Mouse (Mus musculus): ENCODE measurements at regions not wholly inside any gene's neighbourhood (a gene's known extent, or its start where the extent isn't known, plus 50 kb on each side); places are given as distances from the start of the nearest gene placed in this dataset.

DNA sequence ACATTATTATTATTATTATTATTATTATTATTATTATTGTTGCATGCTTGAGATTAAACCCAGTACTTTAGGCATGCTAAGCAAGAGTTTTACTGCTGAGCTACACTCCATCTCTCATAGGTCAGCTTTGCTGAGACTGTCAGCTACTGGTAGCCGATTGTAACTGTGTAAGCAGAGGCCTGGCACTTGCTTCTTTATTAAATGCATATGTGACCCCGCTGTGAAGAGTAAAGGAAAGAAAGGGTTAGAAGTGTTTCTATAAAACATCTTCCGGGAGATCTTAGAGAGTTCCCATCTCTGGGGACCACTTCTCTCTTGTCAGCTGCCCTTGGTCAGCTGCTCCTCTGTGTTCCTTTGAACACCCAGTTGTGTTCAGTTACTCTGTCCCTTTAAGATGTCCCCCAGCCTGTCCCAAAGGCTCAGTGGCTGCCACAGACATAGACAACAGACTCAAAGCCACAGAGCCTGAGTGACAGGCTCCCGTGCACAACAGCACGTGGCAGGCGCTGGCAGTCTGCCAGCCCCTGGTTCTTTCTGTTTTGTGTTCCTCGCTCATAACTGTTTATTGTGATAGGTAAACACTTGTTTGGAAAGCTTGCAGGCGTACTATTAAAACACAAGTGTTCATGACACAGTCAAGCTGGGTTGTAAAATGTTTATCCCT, 563.7 kb upstream of the Auts2 start:
- ATAC-seq = peak; percentile 76
- Histone ChIP-seq H3K4me3 (ENCODE audit: low read length) (no peak overlapping the region), H3K27ac (no peak overlapping the region), H3K9me3 (ENCODE audit: low read length) (no peaks in the 10 kb centered on the region), H3K4me2 (ENCODE audit: low read depth, low read length) (peak overlapping the region; percentile 19; the same call in 1 of the 2 replicates), H3K36me3 (ENCODE audit: insufficient read depth, low read length) (no peaks in the 10 kb centered on the region), H3K4me1 (ENCODE audit: insufficient read depth, low read length) (0 out of 2 replicates have a peak, but pooled peaks cover 7% of the 10 kb centered on the region), H3K27me3 (ENCODE audit: insufficient read depth, low read length) (no peaks in the 10 kb centered on the region), H3K9ac (replicated peaks; ENCODE audit: low read length) (no peak overlapping the region)
- no peak for TF ChIP-seq CTCF (IDR thresholded peaks at IDR 0.05; ENCODE audit: low read depth)
- DNase-seq (ENCODE audit: low spot score) = peak; percentile 82
- 18% methylated on average over 8 of the region's 8 CpGs for WGBS

DNA sequence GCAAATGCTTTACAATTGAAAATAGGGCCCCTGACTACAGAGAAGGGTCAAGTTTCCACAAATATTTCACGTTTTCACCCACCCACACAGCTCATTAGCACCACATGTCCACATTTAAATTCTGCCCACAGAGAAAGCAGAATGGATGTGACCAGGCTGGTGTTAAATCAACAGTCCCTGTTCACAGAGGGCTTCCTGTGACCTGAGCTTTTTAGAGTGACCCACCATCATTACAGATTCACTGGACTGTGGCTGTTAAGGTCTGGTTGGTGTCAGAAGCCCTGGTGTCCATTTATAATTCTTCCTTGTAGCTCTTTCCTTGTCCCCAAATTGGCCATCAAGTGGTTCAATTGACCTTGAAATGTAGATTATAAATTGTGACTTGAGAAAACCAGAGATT, 553.2 kb upstream of the Auts2 start:
- no peaks in the 10 kb centered on the region for H3K27me3 ChIP-seq (ENCODE audit: insufficient read depth, low read length)
- DNase-seq (ENCODE audit: low spot score) (no peak), ATAC-seq (no peak)
- H3K27ac ChIP-seq = no peak overlapping the region
- H3K36me3 ChIP-seq (ENCODE audit: insufficient read depth, low read length) = no peaks in the 10 kb centered on the region
- no peak overlapping the region for H3K4me3 ChIP-seq (ENCODE audit: low read length)
- WGBS = 38% methylated on average over 1 of the region's 1 CpGs
- H3K9me3 ChIP-seq (ENCODE audit: low read length) = 0 out of 2 replicates have a peak, but pooled peaks cover 6% of the 10 kb centered on the region
- H3K4me1 ChIP-seq (ENCODE audit: insufficient read depth, low read length) = no peaks in the 10 kb centered on the region
- TF ChIP-seq CTCF (IDR thresholded peaks at IDR 0.05; ENCODE audit: low read depth) = no peak
- no peak overlapping the region for H3K9ac ChIP-seq (replicated peaks; ENCODE audit: low read length)
- no peak overlapping the region for H3K4me2 ChIP-seq (ENCODE audit: low read depth, low read length)

DNA sequence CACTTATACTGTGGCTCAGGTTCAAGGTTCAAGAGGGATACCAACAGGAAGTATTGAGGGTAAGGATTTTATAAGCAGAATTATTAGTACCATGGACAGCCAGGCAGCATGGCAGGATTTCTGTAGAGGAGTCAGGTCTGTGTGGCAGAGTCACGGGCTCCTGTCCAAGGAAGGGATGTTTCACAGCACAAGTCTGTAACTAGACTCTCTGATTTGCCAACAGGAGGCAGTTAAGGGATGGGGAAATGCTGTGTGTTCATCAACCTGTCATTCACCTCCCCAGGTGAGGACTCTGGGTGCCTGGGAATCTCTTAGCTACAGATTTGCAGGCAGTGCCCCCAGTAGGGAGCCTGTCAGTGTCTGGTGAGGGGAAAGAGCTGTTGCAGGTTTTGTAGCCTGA, 541.7 kb upstream of the Auts2 start:
- Histone ChIP-seq H3K4me2 (ENCODE audit: low read depth, low read length) (no peak overlapping the region), H3K27me3 (ENCODE audit: insufficient read depth, low read length) (no peaks in the 10 kb centered on the region), H3K4me3 (ENCODE audit: low read length) (no peak overlapping the region), H3K9me3 (ENCODE audit: low read length) (no peaks in the 10 kb centered on the region), H3K36me3 (ENCODE audit: insufficient read depth, low read length) (no peaks in the 10 kb centered on the region), H3K4me1 (ENCODE audit: insufficient read depth, low read length) (no peaks in the 10 kb centered on the region), H3K9ac (replicated peaks; ENCODE audit: low read length) (no peak overlapping the region), H3K27ac (no peak overlapping the region)
- ATAC-seq (no peak), DNase-seq (ENCODE audit: low spot score) (no peak)
- WGBS = 75% methylated on average over 1 of the region's 1 CpGs
- TF ChIP-seq CTCF (IDR thresholded peaks at IDR 0.05; ENCODE audit: low read depth) = no peak

DNA sequence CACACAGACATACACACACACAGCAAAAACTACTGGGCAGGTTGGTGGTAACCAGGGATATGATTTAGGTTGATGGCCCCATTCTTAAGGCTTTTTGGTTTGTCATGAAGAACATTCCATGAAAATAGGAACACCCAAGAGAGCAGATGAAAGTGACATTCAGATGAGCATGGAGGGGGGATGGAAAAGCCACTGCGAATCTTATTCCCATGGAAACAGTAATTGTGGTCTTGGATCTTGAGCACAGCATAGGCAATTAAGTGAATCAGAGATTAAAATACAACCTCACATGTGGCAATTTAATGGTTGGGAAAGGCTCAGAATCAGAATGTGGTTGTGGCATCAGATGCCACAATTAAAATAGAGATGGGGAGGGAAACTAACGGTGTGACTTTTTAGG, 537.6 kb upstream of the Auts2 start:
- no peak overlapping the region for H3K4me3 ChIP-seq (ENCODE audit: low read length)
- H3K9me3 ChIP-seq (ENCODE audit: low read length) = no peaks in the 10 kb centered on the region
- no peak overlapping the region for H3K27ac ChIP-seq
- H3K9ac ChIP-seq (replicated peaks; ENCODE audit: low read length) = no peak overlapping the region
- no peaks in the 10 kb centered on the region for H3K27me3 ChIP-seq (ENCODE audit: insufficient read depth, low read length)
- no peaks in the 10 kb centered on the region for H3K36me3 ChIP-seq (ENCODE audit: insufficient read depth, low read length)
- WGBS = 70% methylated on average over 2 of the region's 2 CpGs
- DNase-seq (ENCODE audit: low spot score) (peak; percentile 12), ATAC-seq (no peak)
- 0 out of 2 replicates have a peak, but pooled peaks cover 7% of the 10 kb centered on the region for H3K4me1 ChIP-seq (ENCODE audit: insufficient read depth, low read length)
- no peak for TF ChIP-seq CTCF (IDR thresholded peaks at IDR 0.05; ENCODE audit: low read depth)
- H3K4me2 ChIP-seq (ENCODE audit: low read depth, low read length) = no peak overlapping the region

DNA sequence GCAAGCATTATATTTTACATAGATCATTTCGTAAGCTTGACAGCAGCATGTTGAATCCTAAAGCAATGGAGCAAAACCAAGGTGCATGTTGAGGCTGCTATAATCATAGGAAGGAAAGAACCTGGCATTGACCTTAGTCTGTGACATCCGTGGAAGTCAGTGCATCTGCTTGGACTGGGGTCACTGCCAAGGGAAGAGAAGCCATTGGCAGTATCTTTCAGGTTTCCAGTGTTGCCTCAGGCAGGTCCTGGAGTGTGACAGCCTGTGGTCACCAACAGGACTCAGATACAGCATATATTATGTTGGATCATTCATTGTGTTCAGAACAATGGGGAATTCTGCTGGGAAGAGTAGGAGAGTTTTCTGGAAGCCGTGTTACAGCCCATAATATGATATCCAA, 535.8 kb upstream of the Auts2 start:
- Histone ChIP-seq H3K9me3 (ENCODE audit: low read length) (no peaks in the 10 kb centered on the region), H3K4me2 (ENCODE audit: low read depth, low read length) (no peak overlapping the region), H3K4me3 (ENCODE audit: low read length) (no peak overlapping the region), H3K9ac (replicated peaks; ENCODE audit: low read length) (no peak overlapping the region), H3K27me3 (ENCODE audit: insufficient read depth, low read length) (no peaks in the 10 kb centered on the region), H3K4me1 (ENCODE audit: insufficient read depth, low read length) (0 out of 2 replicates have a peak, but pooled peaks cover 7% of the 10 kb centered on the region), H3K36me3 (ENCODE audit: insufficient read depth, low read length) (no peaks in the 10 kb centered on the region), H3K27ac (no peak overlapping the region)
- DNase-seq (ENCODE audit: low spot score) (peak; percentile 20), ATAC-seq (no peak)
- TF ChIP-seq CTCF (IDR thresholded peaks at IDR 0.05; ENCODE audit: low read depth) = no peak
- WGBS = 53% methylated on average over 3 of the region's 3 CpGs

DNA sequence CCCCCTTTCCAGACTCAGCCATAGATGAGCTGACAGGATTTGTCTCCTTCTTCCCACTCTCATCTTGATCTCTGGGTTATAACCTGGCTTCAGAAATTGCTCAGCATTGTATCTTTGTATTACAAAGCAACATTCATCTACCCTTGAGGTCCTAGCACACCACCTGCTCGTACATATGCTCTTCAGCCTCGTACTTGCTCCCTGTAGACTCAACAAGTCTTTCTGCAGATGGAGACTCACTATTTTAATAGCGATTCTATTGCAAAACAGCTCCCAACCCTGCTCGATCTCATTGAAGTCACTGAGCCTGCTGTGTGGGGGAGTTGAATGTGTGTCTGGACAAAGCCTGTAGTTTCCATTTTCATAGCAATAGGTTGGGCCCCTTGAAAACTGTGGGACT, 535.2 kb upstream of the Auts2 start:
- Histone ChIP-seq H3K4me3 (ENCODE audit: low read length) (no peak overlapping the region), H3K36me3 (ENCODE audit: insufficient read depth, low read length) (no peaks in the 10 kb centered on the region), H3K9me3 (ENCODE audit: low read length) (no peaks in the 10 kb centered on the region), H3K9ac (replicated peaks; ENCODE audit: low read length) (no peak overlapping the region), H3K27ac (no peak overlapping the region), H3K4me1 (ENCODE audit: insufficient read depth, low read length) (0 out of 2 replicates have a peak, but pooled peaks cover 7% of the 10 kb centered on the region), H3K27me3 (ENCODE audit: insufficient read depth, low read length) (no peaks in the 10 kb centered on the region), H3K4me2 (ENCODE audit: low read depth, low read length) (no peak overlapping the region)
- no peak for DNase-seq (ENCODE audit: low spot score)
- ATAC-seq = no peak
- 55% methylated on average over 4 of the region's 4 CpGs for WGBS
- TF ChIP-seq CTCF (IDR thresholded peaks at IDR 0.05; ENCODE audit: low read depth) = no peak

DNA sequence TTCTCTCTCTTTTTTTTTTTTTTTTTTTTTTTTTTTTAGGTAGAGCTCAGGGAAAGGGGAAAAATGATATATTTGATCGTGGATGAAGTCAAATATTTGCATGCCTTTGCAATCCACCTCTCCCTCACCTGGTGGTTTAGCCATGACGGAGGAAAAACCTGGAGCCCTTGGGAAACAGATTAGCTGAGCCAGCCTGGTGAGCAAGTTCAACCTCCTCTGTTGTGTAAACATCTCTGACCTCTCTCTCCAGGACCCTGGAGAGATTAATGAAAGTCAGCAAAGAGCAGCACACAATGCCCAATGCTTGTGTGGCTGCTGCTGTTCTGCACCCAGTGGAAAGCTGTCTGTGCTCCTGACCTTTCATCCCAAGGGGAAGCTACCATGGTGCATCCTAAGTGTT, 530.2 kb upstream of the Auts2 start:
- 0 out of 2 replicates have a peak, but pooled peaks cover 1% of the 10 kb centered on the region for H3K4me1 ChIP-seq (ENCODE audit: insufficient read depth, low read length)
- H3K4me3 ChIP-seq (ENCODE audit: low read length) = no peak overlapping the region
- WGBS = 58% methylated on average over 2 of the region's 2 CpGs
- no peak overlapping the region for H3K9ac ChIP-seq (replicated peaks; ENCODE audit: low read length)
- H3K27me3 ChIP-seq (ENCODE audit: insufficient read depth, low read length) = no peaks in the 10 kb centered on the region
- no peak overlapping the region for H3K27ac ChIP-seq
- no peak for TF ChIP-seq CTCF (IDR thresholded peaks at IDR 0.05; ENCODE audit: low read depth)
- no peak overlapping the region for H3K4me2 ChIP-seq (ENCODE audit: low read depth, low read length)
- no peaks in the 10 kb centered on the region for H3K9me3 ChIP-seq (ENCODE audit: low read length)
- ATAC-seq (no peak), DNase-seq (ENCODE audit: low spot score) (no peak)
- H3K36me3 ChIP-seq (ENCODE audit: insufficient read depth, low read length) = no peaks in the 10 kb centered on the region
